Mouse (Mus musculus) brain, embryonic 14.5 days (tissue): ENCODE data around the gene Clec11a. TPM values are rescaled to one million over a fixed set of nuclear protein-coding genes. Genes with fewer than 3 reads are reported as not detected.
"Not testable (repeated sequence)": the region's sequence is repeated elsewhere in the genome, so short reads cannot be mapped to it uniquely, and the experiment has no call there.

ENCODE experiments used
- DNase-seq: peaks from one replicate; pipeline ENCODE4 v3.0.0-alpha.2; 2011; ENCODE audit warnings: low read depth
- CTCF ChIP-seq: fragments of 200-500 bp; IDR thresholded peaks from 2 replicates; pipeline ENCODE4 v1.5.1; 2012; ENCODE audit warnings: inconsistent platforms, mild to moderate bottlenecking, moderate library complexity, borderline replicate concordance; ENCODE audit not compliant: insufficient read depth, insufficient read length; ENCODE audit errors: extremely low read depth
- POLR2A ChIP-seq: fragments of 200-500 bp; IDR thresholded peaks from 2 replicates; pipeline ENCODE4 v1.6.1; 2012; ENCODE audit warnings: mild to moderate bottlenecking, inconsistent platforms, borderline replicate concordance; ENCODE audit not compliant: poor library complexity, insufficient read depth, insufficient read length, severe bottlenecking; ENCODE audit errors: extremely low read depth
- polyA plus RNA-seq: library from polyadenylated mRNA; depleted of rRNA; stranded (reverse); fragments of >200 nt; gene quantifications from 2 replicates; pipeline ENCODE4 v1.2.3, GENCODE M21; 2012

The Clec11a gene
- polyA plus RNA-seq, 1 experiment: 3.6 TPM

DNA sequence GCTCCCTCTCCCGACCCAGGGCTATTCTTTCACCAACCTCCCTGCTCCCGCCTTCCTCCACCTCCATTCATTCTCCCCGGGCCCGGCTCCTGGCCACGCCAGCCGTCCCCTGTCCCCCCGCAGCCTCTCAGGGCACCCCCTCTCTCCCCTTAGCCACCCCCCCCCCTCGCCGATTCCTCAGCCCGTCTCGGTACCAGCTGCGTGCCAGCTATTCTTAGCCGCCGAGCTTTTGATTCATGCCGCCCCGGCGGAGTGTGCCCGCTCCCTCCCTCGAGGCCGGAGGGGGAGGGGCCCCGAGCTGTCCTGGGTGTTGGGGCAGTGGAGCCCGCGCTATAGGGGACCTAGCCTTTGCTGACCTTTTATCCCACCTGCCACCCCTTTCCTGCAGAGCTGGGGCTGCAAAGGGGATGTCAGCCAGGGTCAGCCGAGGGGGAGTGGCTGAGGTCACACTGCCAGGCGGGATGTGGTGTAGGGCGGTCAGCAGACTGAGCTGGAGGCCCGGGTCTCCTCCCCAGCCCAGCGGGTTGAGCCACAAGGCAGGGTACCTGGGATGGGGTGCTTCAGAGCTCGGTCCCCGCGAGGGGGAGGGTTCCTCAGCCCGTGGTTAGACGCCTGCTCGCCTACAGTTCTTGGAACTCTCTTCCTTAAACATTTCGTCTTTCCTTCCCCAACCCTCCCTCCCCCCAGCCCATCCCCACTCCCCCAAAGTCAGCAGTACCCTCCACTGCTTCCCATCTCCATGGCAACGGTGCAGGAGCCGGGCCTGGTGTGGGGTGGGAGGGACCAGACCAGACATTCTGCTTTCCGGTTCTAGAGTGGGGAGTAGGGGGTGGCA, 4.4 kb upstream of the Clec11a start:
- no peak for TF ChIP-seq CTCF
- no peak for TF ChIP-seq POLR2A
- peak; percentile 67 for DNase-seq

GRCm38 (mm10) chr7:44310285-44310877, 3.7 kb upstream of the Clec11a start:
- no peak for DNase-seq
- TF ChIP-seq POLR2A (no peak), CTCF (no peak)

- DNase-seq: peak; percentile 67
- no peak for TF ChIP-seq POLR2A
- TF ChIP-seq CTCF: no peak
Observed at GRCm38 (mm10) chr7:44309475-44310284, 3.0 kb upstream of the Clec11a start, which contains the start of gene Shank1. Shank1 (plus strand) TSS chr7:44310253.

GRCm38 (mm10) chr7:44307261-44308020, 739 bp upstream of the Clec11a start:
- TF ChIP-seq POLR2A (no peak), CTCF (no peak)
- DNase-seq: no peak

DNA sequence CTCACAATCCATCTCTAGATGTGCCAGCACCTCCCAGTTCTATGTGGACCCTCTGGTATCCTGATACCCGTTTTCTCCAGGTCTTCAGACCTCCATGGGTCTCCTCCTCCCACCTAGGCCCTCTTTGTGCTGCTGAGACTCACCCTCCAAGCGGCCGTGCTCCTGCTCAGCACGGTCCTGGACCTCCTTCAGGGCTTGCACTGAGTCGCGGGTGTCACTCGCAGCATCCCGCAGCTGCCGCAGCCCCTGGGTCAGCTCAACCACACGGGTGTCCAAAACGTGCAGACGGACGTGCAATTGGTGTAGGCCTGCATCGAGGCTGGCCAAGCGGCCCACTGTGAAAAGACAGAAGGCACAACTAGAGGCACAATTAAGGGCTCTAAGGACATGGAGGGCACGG, 1.0 kb downstream of the Clec11a start:
- no peak for DNase-seq
- TF ChIP-seq CTCF (no peak), POLR2A (no peak)

DNA sequence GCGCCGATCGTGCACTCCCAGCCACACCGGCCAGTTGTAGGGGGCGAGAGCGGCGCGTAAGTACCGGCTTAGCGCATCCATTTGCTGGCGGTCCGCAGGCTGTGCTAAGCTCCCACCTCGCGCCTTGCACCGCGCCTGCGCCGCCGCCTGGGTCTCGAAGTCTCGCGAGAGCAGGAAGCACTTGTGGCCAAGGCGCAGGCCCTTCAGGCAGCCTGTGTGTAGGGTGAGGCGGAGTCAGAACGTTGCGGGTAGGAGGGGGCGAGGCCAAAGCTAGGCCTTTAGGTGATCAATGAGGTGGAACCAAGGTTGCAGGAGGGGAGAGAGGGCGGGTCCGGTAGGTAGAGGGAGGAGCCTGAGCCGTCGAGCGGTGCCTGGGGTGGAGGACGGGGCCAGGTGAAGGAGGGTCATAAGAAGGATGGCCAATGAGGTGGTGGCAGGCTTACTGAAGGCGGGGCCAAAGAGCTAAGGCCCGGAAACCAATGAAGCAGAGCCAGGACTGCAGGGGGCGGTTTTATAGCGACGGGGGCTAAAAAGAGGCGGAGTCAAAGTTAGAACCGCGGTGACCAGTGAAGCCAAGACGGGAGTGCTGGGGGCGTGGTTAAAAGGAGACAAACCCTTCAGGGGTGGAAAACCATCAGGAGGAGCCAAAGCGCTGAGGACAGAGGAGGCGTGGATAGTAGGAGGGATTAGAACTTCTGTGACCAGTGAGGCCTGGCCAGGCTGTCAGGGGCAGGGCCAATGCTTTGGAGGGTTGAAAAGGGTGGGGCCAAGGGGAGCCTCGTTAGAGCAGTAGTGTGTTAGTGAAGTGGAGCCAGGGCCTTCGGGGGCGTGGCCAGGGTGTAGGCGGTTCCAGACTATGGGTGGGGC, 1.7 kb downstream of the Clec11a start:
- peak; percentile 100 for DNase-seq
- TF ChIP-seq CTCF (no peak; the same call in 1 of the 2 replicates), POLR2A (peak; percentile 97)

DNA sequence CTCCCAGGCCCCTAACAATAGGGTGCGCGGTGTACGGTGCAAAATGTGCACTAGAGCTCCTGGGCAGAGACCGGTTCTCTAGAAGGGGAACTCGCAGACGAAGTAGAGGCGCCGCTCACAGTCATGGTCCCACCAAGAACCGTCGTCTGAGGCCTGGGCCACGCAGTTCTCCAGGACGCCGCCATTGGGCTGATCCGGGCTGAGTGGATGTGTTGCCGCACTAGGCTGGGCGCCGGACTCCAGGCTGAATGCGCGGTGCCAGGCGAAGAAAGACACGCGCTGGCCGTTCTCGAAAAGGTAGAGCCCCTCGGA, 2.3 kb downstream of the Clec11a start:
- TF ChIP-seq POLR2A: no peak
- TF ChIP-seq CTCF: no peak
- no peak for DNase-seq

DNA sequence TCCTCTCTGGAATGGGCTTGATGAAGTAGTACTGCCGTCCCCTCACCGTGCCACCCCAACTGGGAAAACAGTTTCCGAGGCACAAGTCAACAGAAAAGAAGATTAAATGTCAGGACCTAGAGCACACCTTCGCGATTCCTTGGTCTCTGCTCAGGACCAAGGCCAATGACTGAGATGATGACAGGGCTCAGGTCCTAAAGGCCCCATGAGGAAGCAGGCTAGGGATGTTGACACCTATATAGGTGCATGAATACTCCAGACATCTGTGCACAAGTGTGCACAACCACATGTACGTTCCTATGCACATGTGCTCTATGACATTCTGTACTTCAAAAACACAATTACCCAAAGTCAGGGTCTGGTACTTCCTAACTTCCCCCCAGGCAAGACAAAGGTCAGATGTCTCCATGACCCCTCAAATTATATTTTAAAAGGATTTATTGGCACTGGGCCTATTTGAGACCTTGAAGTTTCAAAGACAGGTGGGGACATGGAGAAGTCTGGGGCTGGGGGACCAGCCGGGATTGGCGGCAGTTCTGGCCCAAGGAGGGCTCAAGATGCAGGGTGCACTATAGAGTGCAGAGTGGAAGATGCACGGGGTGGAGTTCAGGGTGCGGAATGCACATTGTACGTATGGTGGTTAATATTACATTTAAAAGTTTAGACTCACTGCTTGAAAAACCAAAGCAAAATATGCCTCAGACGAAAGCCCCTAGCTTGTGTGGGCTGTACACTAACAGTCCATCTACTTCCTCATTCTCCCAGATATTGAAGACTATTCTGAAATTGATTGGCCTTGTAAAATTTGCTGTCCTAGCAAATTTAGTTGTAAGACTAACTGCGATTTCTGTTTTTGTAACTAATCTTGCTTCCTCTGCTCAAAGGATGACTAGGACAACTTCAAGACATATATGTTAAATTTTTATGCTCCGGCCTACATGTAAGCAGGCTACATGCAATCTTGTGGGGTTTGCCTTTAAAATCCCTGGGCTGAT, 3.1 kb downstream of the Clec11a start:
- TF ChIP-seq CTCF (no peak), POLR2A (no peak)
- DNase-seq: no peak

DNA sequence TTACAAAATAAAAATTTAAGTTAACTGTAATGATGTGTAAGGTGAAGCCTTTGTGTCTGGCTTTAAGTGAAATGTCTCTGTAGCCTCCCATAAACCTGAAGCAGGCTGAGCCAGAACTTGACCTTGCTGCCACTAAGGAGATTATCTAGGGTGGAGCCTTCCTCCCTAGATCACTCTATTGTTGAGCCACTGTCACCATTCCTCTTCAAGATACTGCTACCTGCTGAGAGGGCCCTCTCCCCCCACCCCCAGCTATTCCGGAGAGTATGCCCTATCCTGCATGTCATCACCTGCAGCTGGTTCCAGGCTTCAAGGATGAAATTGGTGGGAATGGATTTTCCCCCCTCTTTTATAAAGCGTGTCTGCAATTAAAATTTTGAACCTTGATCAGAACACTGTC, 9.2 kb downstream of the Clec11a start:
- not testable (repeated sequence) for DNase-seq
